Mouse (Mus musculus) adrenal gland, adult 2 months (tissue): Measurements from ENCODE around the gene Aatk. TPM values are rescaled to one million over a fixed set of nuclear protein-coding genes. Genes with fewer than 3 reads are reported as not detected.

Experiments
- DNase-seq: peaks from one replicate; pipeline ENCODE4 v3.0.0; 2021
- long read RNA-seq: library from polyadenylated mRNA; stranded (forward); transcript quantifications from one replicate; pipeline ENCODE4 v2.0.0, GENCODE M21; 2021
- polyA plus RNA-seq: library from polyadenylated mRNA; depleted of rRNA; stranded (reverse); fragments of >200 nt; gene quantifications from 2 replicates; pipeline ENCODE4 v1.2.3, GENCODE M21; 2012; rRNA removed
- total RNA-seq, 2 experiments: library from RNA; stranded (reverse); gene quantifications; 2 replicates each; pipeline ENCODE4 v1.2.3; 2021

Aatk gene
- total RNA-seq: 10 to 100 TPM in 1 of 2 experiments, 1 to 10 TPM in 1; 9.9 to 15.5 TPM
- polyA plus RNA-seq: 26.3 and 44.1 TPM in 2 replicates
- long read RNA-seq, full-length matches to known transcripts: 1 of 20 reads
- long read RNA-seq, partial matches to known transcripts: 14 of 20 reads
- long read RNA-seq, other reads (novel, unspliced or antisense): 5 of 20 reads

GRCm38 (mm10) chr11:120046553-120047191, at the start of gene Aatk:
Gene Aatk (minus strand): TSS chr11:120047167.
- DNase-seq: peak; percentile 50

- DNase-seq: peak; percentile 88
Measured at GRCm38 (mm10) chr11:120092817-120093591, 46.0 kb upstream of the Aatk start.

GRCm38 (mm10) chr11:120090661-120091060, 43.7 kb upstream of the Aatk start:
- DNase-seq: no peak

DNA sequence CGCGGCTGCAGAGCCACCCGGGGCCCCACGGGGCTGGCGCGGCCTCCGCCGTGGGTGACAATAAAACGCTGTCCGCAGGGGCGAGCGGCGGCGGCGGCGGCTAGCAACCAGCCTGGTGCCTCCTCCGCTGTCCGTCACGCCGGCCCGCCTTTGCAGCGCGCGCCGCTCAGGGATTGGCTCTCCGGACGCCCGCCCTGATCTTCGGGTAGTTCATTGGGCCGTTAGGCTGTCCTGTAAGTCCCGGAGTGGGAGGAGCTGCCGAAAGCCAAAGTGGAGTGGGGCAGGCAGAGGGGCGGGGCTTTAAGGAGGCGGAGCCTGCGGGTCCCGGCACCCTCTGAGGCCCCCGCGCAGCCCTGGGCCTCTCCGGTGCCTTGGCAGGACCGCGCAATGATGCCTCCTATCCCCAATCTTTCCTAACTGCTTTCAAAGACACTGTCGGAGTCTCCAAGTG, 39.8 kb upstream of the Aatk start, which contains the start of gene Cep131:
Gene Cep131 (minus strand): TSS at position 126 of the 451 bp plus-strand sequence.
- peak; percentile 99 for DNase-seq

DNA sequence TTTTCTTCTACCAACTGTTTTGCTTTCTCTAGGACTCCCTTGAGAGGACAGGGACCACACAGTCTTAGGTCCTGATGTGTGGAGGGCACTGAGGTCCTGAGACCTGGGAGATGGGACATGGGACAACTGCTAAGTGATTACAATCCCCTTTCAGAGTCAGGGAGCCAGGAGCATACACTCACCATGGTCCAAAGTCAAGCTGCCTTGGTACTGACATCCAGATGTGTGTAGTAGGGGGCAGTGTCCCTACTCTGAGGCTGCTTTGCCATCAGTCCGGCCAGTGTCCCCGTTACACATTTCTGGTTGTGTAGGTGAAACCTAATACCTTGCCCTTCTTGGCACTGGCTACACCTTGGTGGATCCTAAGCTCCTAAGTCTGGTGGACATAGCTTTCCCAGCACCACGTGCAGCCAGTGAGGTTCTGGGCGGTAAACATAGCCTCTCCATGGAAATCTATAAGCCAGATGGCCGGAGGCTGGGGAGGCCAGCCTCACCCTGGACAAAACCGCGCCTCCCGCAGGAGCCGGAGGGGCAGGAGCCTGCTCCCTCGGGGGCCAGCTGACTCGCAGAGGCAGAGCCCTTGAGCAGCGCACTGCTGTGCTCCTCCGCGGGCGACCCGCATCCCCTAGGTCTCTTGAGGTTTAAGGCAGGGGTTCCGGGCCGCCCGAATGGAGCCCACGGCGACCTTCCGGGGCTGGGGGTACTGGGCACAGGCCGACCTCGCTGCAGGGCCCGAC, 39.1 kb upstream of the Aatk start:
- DNase-seq: peak; percentile 63

- DNase-seq: no peak
Measured at GRCm38 (mm10) chr11:120080282-120080681, 33.3 kb upstream of the Aatk start.

DNA sequence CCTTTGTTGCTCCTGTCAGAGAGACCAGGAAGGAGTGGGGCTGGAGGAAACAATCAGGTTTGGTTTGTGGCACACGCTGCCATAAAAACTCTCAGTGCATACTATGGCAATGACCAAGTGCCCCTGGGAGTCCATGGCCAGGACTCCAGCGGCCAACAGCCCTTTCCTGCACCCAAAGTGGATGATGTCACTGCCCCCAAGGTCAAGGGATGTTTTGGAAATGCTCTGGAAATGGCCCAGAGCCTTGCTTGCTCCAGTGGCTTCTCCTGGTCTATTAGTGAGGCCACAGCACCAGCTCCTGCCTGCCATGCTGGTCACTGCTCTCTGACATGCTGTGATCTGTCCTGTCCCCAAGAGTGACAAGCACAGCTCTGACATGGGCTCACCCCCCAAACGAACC, 29.2 kb upstream of the Aatk start:
- peak; percentile 92 for DNase-seq

DNA sequence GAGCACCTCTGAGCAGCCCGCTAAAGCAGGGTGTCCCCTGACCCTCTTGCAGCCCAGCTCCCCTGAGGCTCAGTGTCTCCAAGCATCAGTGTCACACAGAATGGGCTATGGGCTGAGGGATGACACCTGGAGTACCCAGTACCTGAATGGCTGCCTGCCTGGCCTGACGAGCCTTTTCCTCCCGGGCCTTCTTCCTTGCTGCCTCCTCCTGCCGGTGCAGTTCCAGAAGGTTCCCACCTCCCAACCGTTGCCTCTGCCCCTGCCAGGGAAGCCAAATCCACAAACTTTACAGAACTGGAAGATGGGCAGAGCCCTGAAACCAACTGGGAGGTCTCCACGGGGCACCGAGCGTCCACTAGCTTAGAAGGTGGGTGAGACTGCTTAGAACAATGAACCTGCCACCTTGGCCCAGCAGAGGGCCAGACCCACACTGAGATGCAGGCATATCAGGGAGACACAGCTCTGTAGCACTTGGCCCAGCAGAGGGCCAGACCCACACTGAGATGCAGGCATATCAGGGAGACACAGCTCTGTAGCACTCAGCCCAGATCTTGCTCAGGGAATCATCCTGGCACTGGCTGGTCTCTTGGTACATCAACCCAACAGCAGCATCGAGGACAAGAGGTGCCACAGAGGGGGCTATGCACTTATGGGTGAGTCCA, 26.1 kb upstream of the Aatk start:
- DNase-seq: no peak

- peak; percentile 88 for DNase-seq
Measured at GRCm38 (mm10) chr11:120071731-120072320, 24.9 kb upstream of the Aatk start.

DNA sequence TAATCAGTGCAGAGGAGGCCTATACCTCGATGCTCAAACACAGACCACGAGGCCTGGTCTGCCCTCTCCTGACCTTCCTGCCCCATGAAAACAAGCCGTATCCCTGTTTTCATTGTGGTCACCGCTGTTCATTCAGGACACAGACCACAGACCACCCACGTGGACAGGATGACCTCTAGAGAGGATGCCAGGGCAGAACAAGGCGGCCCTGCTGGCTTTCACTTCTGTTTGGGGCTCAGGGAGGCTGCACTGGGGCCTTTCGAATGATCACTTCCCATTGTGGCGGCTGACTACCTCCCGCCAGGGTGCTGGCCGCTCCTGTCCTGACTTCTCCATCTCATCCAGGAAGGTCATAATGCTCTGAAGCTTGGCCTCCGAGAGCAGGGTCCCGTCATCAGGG, 24.1 kb upstream of the Aatk start:
- peak; percentile 54 for DNase-seq

- DNase-seq: peak; percentile 90
Measured at GRCm38 (mm10) chr11:120070286-120070930, 23.4 kb upstream of the Aatk start.

- DNase-seq: peak; percentile 16
Measured at GRCm38 (mm10) chr11:120069261-120069660, 22.3 kb upstream of the Aatk start.

DNA sequence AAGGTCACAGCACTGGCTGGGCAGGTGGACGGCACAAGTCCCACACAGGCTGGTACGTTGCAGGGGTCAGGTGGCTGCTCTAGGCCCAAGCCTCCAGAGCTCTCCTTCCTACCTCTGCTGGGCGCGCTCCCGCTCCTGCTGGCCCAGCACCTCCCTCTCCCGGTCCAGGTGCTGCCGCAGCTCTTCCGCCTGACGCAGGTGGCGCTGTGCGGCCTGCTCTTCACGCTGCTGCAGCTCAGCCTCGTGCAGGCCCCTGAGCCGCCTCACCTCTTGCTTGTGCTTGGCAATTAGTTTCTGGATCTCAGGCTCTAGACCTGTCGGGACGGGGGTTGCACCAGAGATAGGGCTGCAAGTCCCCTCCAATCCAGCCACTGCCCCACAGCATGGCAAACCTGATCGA, 20.9 kb upstream of the Aatk start:
- peak; percentile 6 for DNase-seq

DNA sequence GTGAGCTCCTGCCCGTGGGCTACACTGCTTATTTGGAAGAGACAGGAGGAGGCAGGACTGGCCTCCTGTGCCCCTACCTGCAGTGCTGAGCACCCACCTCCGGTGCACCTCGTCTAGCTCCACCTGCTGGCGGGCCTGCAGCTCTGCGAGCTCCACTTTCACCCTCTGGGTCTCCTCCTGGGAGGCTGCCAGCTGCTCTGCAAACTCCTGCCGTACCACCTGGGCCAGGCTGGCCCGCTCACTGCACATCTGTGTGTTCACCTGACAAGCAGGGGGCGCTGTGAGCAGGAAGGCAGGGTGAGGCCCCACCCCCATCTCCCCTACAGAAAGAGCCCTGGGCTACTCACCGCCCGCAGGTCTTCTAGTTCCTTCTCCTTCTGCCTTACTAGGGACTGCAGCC, 18.3 kb upstream of the Aatk start:
- peak; percentile 50 for DNase-seq

GRCm38 (mm10) chr11:120064668-120065040, 17.7 kb upstream of the Aatk start:
- peak; percentile 4 for DNase-seq

DNA sequence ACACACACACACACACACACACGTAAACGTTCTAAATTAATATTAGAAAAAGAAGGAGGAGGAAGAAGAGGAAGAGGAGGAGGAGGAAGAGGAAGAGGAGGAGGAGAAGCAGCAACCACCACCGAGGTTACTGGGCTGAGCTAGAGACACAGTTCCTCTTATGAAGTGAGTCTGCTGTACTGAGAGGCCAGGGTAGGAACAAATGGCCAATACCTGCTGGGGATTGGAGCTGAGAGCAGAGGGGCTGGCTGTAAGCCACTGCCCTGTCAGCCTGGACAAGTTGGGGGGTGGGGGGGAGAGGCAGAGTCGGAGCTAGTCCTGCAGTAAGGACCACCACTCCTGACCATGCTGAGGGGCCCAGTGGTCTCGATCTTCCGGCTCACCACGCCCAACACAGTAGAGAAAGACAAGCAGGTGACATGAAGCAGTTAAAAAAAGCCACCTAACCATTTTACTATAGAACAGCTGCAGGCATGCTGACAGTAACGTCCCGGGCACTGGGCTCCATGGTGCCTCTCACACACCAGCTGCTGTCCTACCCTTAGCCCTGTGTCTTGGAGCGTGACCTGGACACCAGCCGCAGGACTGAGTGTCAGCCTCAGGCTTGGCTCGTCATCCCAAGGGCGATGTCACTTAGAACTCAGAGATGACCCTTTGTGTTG, 17.2 kb upstream of the Aatk start:
- no peak for DNase-seq

DNA sequence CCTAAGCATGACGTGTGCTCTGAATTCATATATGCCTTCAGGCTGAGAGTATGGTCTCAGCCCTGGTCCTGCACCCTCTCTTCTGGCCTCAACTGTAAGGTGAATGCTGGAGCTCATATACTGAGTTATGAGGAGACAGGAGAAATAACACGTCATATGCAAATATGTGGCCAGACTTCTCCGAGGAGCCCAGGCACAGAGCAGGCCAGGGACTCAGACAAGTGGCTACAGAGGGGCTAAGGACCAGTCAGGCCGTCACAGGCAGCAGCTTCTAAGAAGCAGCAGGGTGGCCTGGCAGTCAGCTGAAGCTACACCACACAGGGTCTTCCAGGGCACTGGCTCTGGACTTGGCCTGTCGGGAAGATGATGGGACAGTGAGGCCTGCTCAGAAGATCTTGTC, 16.4 kb upstream of the Aatk start:
- DNase-seq: no peak

GRCm38 (mm10) chr11:120060634-120061033, 13.7 kb upstream of the Aatk start:
- no peak for DNase-seq

- no peak for DNase-seq
Measured at GRCm38 (mm10) chr11:120055953-120056732, 9.2 kb upstream of the Aatk start.

- no peak for DNase-seq
Measured at GRCm38 (mm10) chr11:120053846-120054245, 6.9 kb upstream of the Aatk start.
